Mouse (Mus musculus) thymus, adult 2 months (tissue): ENCODE results near the gene Parva.

Experiments used
- CTCF ChIP-seq: fragments of 200-500 bp; IDR thresholded peaks from 2 replicates; pipeline ENCODE4 v1.5.1; 2012; ENCODE audit warnings: mild to moderate bottlenecking, control low read depth, low read length, moderate library complexity, borderline replicate concordance; ENCODE audit not compliant: control insufficient read depth, poor library complexity, insufficient read depth; ENCODE audit errors: extremely low read depth
- POLR2A ChIP-seq: fragments of 200-500 bp; IDR thresholded peaks from 2 replicates; pipeline ENCODE4 v1.6.1; 2012; ENCODE audit warnings: mild to moderate bottlenecking, low read length, control low read depth, moderate library complexity; ENCODE audit not compliant: control insufficient read depth, poor library complexity, insufficient read depth; ENCODE audit errors: extremely low read depth

DNA sequence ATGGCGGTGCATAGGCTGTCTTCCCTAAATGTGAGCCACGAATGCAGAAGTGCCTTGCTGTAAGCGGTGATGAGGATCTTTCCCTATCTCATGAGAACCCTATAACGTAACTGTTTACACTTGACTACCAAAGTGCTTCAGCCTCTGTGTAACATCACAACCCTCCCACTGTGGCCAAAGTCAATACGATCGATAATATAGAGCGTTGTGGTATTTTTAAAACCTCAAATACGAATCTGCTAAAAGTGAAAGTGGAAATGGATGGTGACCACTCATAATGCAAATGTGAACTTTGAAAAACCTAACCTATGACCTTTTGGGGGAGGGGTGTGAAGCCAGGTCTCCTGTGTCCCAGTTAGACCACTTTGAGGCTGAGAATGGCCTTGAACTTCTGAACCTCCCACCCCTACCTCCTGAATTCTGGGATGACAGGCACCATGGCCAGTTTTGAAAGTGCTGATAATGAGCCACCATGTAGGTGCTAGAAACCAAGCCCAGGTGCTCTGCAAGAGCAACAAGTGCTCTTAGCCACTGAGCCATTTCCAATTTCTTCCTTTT is 87.4 kb downstream of the Parva start:
- no peak for TF ChIP-seq POLR2A
- TF ChIP-seq CTCF = no peak
